Mouse (Mus musculus) limb, embryonic 10.5 days (tissue): ENCODE results near the gene Eaf2. TPM values are rescaled to one million over a fixed set of nuclear protein-coding genes. Genes with fewer than 3 reads are reported as not detected.

Source experiments
- DNase-seq: peaks from one replicate; pipeline ENCODE4 v3.0.0-alpha.2; 2017; ENCODE audit warnings: low spot score
- H3K27ac ChIP-seq: fragments of 300-500 bp; sonication (generic); 2 replicates; pipeline ENCODE4 v1.5.1; 2016; ENCODE audit warnings: mild to moderate bottlenecking
- H3K27me3 ChIP-seq: fragments of 300-500 bp; sonication (generic); 2 replicates; pipeline ENCODE4 v1.6.1; 2016; ENCODE audit warnings: low read depth, mild to moderate bottlenecking; ENCODE audit not compliant: poor library complexity, severe bottlenecking
- H3K36me3 ChIP-seq: fragments of 300-500 bp; sonication (generic); 2 replicates; pipeline ENCODE4 v1.6.1; 2016; ENCODE audit warnings: mild to moderate bottlenecking, moderate library complexity
- H3K4me1 ChIP-seq: fragments of 300-500 bp; sonication (generic); 2 replicates; pipeline ENCODE4 v1.6.1; 2016
- H3K4me3 ChIP-seq: fragments of 300-500 bp; sonication (generic); 2 replicates; pipeline ENCODE4 v1.5.1; 2016; ENCODE audit warnings: mild to moderate bottlenecking, moderate library complexity
- H3K9me3 ChIP-seq: fragments of 300-500 bp; sonication (generic); replicated peaks from 2 replicates; pipeline ENCODE4 v1.6.1; 2016; ENCODE audit warnings: mild to moderate bottlenecking
- WGBS: fragments of 180-500 bp; shearing (Covaris S2); methylation state at CpG from one replicate; pipeline ENCODE4 v1.1.7; 2016; 5-methylcytosine and 5-hydroxymethylcytosine counted together
- microRNA-seq: library from miRNA; unstranded; fragments of <30 nt; microRNA quantifications from one replicate; pipeline ENCODE4, GENCODE M21; 2017
- polyA plus RNA-seq: library from polyadenylated mRNA; unstranded; fragments of >200 nt; fragmentation: Nextera tagmentation; extraction: Ambion mirVana; gene quantifications from 2 replicates; pipeline ENCODE4 v1.2.1, GENCODE M21; 2016

Gene Eaf2
- polyA plus RNA-seq, 1 experiment from 2014 or later: 1.1 TPM

GRCm38 (mm10) chr16:36784146-36784545 is 90.7 kb downstream of the Eaf2 start:
- Histone ChIP-seq H3K9me3 (no peaks in the 10 kb centered on the region), H3K27ac (no peak overlapping the region), H3K4me1 (no peaks in the 10 kb centered on the region), H3K4me3 (no peak overlapping the region), H3K36me3 (no peaks in the 10 kb centered on the region), H3K27me3 (no peaks in the 10 kb centered on the region)
- DNase-seq: no peak
- 94% methylated on average over 2 of the region's 2 CpGs for whole genome bisulfite sequencing

- no peak for DNase-seq
- 93% methylated on average over 6 of the region's 6 CpGs for WGBS
- H3K9me3 ChIP-seq: no peaks in the 10 kb centered on the region
- H3K27me3 ChIP-seq: no peaks in the 10 kb centered on the region
- H3K27ac ChIP-seq: no peak overlapping the region
- H3K36me3 ChIP-seq: no peaks in the 10 kb centered on the region
- no peaks in the 10 kb centered on the region for H3K4me1 ChIP-seq
- no peak overlapping the region for H3K4me3 ChIP-seq
Measured at GRCm38 (mm10) chr16:36775658-36776057, 99.1 kb downstream of the Eaf2 start.

GRCm38 (mm10) chr16:36772996-36773395 is 101.8 kb downstream of the Eaf2 start:
- no peak overlapping the region for H3K4me3 ChIP-seq
- no peaks in the 10 kb centered on the region for H3K27me3 ChIP-seq
- WGBS: 94% methylated on average over 5 of the region's 5 CpGs
- H3K9me3 ChIP-seq: no peaks in the 10 kb centered on the region
- no peaks in the 10 kb centered on the region for H3K4me1 ChIP-seq
- H3K36me3 ChIP-seq: no peaks in the 10 kb centered on the region
- DNase-seq: no peak
- H3K27ac ChIP-seq: no peak overlapping the region

GRCm38 (mm10) chr16:36771703-36772102 is 103.1 kb downstream of the Eaf2 start:
- Histone ChIP-seq H3K27ac (no peak overlapping the region), H3K4me3 (no peak overlapping the region), H3K27me3 (no peaks in the 10 kb centered on the region), H3K9me3 (no peaks in the 10 kb centered on the region), H3K36me3 (no peaks in the 10 kb centered on the region), H3K4me1 (no peaks in the 10 kb centered on the region)
- no peak for DNase-seq
- 95% methylated on average over 3 of the region's 3 CpGs for WGBS

GRCm38 (mm10) chr16:36771244-36771643 is 103.6 kb downstream of the Eaf2 start:
- no peaks in the 10 kb centered on the region for H3K4me1 ChIP-seq
- H3K4me3 ChIP-seq: no peak overlapping the region
- H3K27me3 ChIP-seq: no peaks in the 10 kb centered on the region
- no peak overlapping the region for H3K27ac ChIP-seq
- 90% methylated on average over 2 of the region's 2 CpGs for WGBS
- no peaks in the 10 kb centered on the region for H3K9me3 ChIP-seq
- H3K36me3 ChIP-seq: no peaks in the 10 kb centered on the region
- no peak for DNase-seq

- DNase-seq: no peak
Measured at GRCm38 (mm10) chr16:36770830-36771229, 104.0 kb downstream of the Eaf2 start.

GRCm38 (mm10) chr16:36770191-36770771 is 104.5 kb downstream of the Eaf2 start:
- no peak for DNase-seq
- Histone ChIP-seq H3K27ac (no peak overlapping the region), H3K4me3 (no peak overlapping the region), H3K27me3 (no peaks in the 10 kb centered on the region), H3K4me1 (no peaks in the 10 kb centered on the region), H3K9me3 (no peaks in the 10 kb centered on the region), H3K36me3 (no peaks in the 10 kb centered on the region)
- 78% methylated on average over 9 of the region's 13 CpGs for WGBS

More at GRCm38 (mm10) chr16:36770830-36771229, 104.0 kb downstream of the Eaf2 start:
- Histone ChIP-seq H3K27ac (no peak overlapping the region), H3K27me3 (no peaks in the 10 kb centered on the region), H3K9me3 (no peaks in the 10 kb centered on the region), H3K4me1 (no peaks in the 10 kb centered on the region), H3K4me3 (no peak overlapping the region), H3K36me3 (no peaks in the 10 kb centered on the region)
- WGBS: 86% methylated on average over 4 of the region's 4 CpGs

- Histone ChIP-seq H3K4me3 (no peak overlapping the region), H3K27me3 (no peaks in the 10 kb centered on the region), H3K4me1 (no peaks in the 10 kb centered on the region), H3K36me3 (no peaks in the 10 kb centered on the region), H3K9me3 (no peaks in the 10 kb centered on the region), H3K27ac (no peak overlapping the region)
- DNase-seq: no peak
- 83% methylated on average over 3 of the region's 3 CpGs for WGBS
Measured at GRCm38 (mm10) chr16:36751979-36752378, 122.8 kb downstream of the Eaf2 start.

- Histone ChIP-seq H3K4me1 (no peaks in the 10 kb centered on the region), H3K27me3 (no peaks in the 10 kb centered on the region), H3K27ac (no peak overlapping the region), H3K9me3 (no peaks in the 10 kb centered on the region), H3K4me3 (no peak overlapping the region), H3K36me3 (no peaks in the 10 kb centered on the region)
- DNase-seq: no peak
- WGBS: 76% methylated on average over 2 of the region's 2 CpGs
Measured at GRCm38 (mm10) chr16:36747767-36748166, 127.0 kb downstream of the Eaf2 start.

- Histone ChIP-seq H3K36me3 (no peaks in the 10 kb centered on the region), H3K4me3 (no peak overlapping the region), H3K9me3 (no peaks in the 10 kb centered on the region), H3K4me1 (no peaks in the 10 kb centered on the region), H3K27ac (no peak overlapping the region), H3K27me3 (no peaks in the 10 kb centered on the region)
- DNase-seq: no peak
- WGBS: 87% methylated on average over 4 of the region's 4 CpGs
Measured at GRCm38 (mm10) chr16:36747068-36747467, 127.7 kb downstream of the Eaf2 start.

- Histone ChIP-seq H3K27ac (no peak overlapping the region), H3K27me3 (no peaks in the 10 kb centered on the region), H3K4me1 (peaks cover 6% of the 10 kb centered on the region), H3K9me3 (no peaks in the 10 kb centered on the region), H3K36me3 (no peaks in the 10 kb centered on the region), H3K4me3 (no peak overlapping the region)
- WGBS: 90% methylated on average over 8 of the region's 8 CpGs
- DNase-seq: no peak
Measured at GRCm38 (mm10) chr16:36743580-36743979, 131.2 kb downstream of the Eaf2 start.

Small RNAs within 50 kb of the gene (microRNA-seq; reads per million reads assigned to microRNA genes)
- not detected for gene Gm22617

Other genes with a start within 250 kb of the Eaf2 start
- 0.30 and 0.55 TPM in 2 replicates for gene Cd86, start 208.9 kb downstream of the Eaf2 start, polyA plus RNA-seq
- gene Ildr1, start 181.0 kb downstream of the Eaf2 start, polyA plus RNA-seq: 0.36 and 0.71 TPM in 2 replicates
- gene Slc15a2, start 90.0 kb downstream of the Eaf2 start, polyA plus RNA-seq: 1.8 and 3.8 TPM in 2 replicates
- 63.3 and 77.9 TPM in 2 replicates for gene Iqcb1, start 46.6 kb downstream of the Eaf2 start, polyA plus RNA-seq
- 59.4 and 72.0 TPM in 2 replicates for gene Golgb1, start 137 bp upstream of the Eaf2 start, polyA plus RNA-seq
- 2.0 and 2.3 TPM in 2 replicates for gene Hcls1, start 60.0 kb upstream of the Eaf2 start, polyA plus RNA-seq
- 0.28 and 0.78 TPM in 2 replicates for gene Fbxo40, start 115.5 kb upstream of the Eaf2 start, polyA plus RNA-seq
- 16.0 and 16.5 TPM in 2 replicates for gene Polq, start 136.8 kb upstream of the Eaf2 start, polyA plus RNA-seq